Mouse (Mus musculus) c-Kit-positive CD71-positive TER-119-positive erythroid progenitor cells, embryonic 14.5 days (primary cell): ENCODE data around the gene Alg13.

ENCODE experiments used
- DNase-seq: peaks from one replicate; pipeline ENCODE4 v3.0.0-alpha.2; 2013; ENCODE audit warnings: low spot score

Alg13 gene

GRCm38 (mm10) chrX:144317548-144318163 lies at the start of gene Alg13:
TSS of gene Alg13 (plus strand) at chrX:144317804.
- DNase-seq: peak; percentile 53

- DNase-seq: no peak
Measured at GRCm38 (mm10) chrX:144268606-144269005, 49.0 kb upstream of the Alg13 start.

GRCm38 (mm10) chrX:144301476-144301875 lies 16.1 kb upstream of the Alg13 start:
- DNase-seq: no peak

DNA sequence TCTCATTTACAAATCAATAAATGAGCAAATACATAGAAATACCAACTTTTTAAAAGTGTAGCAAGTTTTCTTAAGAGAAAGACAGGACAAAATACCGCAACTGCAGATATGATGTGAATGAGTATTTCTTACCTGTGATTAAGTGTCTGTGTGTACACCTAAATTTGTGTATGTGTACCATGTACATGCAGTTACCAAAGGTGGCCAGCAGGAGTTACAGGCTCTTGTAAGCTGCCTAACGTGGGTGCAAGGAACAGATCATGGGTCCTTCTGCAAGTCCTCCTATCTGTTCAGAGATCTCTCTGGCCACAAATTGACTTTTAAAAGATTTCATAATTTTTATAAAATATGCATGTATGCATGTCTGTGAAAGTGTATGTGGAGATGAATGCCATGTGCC lies 11.9 kb upstream of the Alg13 start:
- DNase-seq: no peak

GRCm38 (mm10) chrX:144314041-144314440 lies 3.6 kb upstream of the Alg13 start:
- no peak for DNase-seq

GRCm38 (mm10) chrX:144315028-144315427 lies 2.6 kb upstream of the Alg13 start:
- DNase-seq: no peak

DNA sequence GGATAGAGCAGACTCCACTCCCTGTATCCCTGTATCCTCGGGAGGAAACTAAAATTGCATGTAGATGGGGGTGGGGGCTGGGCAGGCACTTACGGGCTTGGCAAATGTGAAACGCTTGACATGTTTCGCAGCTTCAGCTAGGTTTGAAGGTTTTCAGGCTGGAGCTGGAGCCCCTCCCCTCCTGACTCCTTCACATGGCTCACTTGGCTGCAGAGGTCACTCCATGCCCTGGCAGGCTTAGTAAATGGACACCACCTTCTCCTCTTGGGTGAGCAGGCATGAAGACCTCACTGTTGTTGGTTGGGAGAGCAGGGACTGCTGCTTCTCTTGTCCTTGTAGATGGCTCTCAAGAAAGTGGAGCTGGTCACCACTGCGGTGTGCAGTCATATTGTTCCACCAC lies 1.6 kb upstream of the Alg13 start:
- DNase-seq: no peak

DNA sequence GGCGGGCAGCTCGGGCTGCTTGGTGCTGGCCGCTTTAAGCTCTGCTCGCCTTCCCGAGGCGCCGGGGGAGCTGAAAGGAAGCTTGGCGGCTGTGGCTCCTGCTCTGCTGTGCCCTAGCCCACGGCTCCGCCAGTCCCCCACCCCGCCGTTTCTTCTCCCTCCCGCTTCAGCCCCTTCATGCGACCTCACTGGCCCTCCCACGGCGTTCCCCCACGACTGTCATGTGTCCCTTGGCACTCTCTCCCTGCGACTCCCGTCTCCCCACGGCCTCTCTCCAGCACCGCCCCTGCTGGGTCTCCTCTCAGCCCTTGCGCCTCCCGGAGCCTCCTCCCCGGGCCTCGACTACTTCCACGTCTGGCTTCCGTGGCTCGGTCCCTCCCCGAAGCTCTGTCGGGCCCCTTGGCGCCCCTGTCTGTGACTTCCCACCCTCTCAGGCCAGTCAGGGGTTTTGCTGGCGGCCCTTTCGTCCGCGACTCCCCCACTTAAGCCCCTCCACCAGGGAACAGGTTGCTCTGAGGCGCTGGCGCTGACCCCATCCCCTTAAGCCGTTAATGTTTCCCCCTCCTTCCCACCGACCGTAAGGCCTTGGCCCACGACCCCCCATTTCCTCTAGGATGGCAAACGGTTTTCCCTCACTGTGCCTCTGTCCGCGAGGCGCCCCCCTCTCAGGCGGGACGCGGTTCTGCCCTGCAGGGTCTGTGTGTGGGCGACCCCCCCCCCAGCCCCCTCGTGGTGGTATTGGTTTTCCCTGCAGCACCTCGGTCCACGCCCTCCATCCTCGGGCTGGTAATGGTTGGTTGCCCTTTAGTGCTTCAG lies 768 bp downstream of the Alg13 start:
- peak; percentile 16 for DNase-seq

DNA sequence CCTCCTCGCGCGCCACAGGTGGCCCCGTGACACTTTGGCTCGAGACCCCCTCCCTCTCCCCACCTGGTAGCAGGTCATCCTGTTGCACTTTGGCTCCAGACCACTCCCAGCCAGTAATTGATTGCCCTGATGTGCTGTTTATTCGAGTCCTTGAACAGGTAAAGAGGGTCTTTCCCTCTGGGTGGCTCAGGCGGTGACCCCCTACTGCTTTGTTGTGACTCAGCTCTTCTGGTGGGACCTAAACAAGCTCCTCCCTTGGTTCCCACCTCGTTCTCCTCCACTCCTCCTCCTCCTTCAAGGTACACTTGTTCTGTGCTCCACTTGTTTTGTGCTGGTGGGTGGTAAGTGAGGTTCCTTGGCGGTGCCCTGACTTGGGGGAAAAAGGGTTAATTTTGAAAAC lies 1.8 kb downstream of the Alg13 start:
- no peak for DNase-seq

DNA sequence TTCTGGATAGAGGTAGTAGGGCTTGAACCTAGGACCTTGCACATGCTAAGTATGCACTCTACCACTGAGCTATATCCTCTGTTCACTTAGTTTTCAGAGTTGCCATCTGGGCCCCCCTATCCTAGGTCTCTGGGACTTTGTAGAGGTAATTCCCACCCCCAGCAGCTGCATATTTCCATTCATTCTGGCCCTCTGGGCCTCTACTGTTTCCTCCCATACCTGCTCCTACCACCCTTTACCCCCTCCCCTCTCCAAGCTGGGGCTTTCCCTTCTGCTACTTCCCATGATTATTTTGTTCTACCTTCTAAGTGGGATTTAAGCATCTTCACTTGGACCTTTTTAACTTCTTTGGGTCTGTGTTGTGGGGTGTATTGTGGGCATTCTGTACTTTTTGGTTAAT lies 7.8 kb downstream of the Alg13 start:
- no peak for DNase-seq

- DNase-seq: no peak
Measured at GRCm38 (mm10) chrX:144335332-144336015, 17.9 kb downstream of the Alg13 start.

GRCm38 (mm10) chrX:144337938-144338337 lies 20.3 kb downstream of the Alg13 start:
- no peak for DNase-seq

DNA sequence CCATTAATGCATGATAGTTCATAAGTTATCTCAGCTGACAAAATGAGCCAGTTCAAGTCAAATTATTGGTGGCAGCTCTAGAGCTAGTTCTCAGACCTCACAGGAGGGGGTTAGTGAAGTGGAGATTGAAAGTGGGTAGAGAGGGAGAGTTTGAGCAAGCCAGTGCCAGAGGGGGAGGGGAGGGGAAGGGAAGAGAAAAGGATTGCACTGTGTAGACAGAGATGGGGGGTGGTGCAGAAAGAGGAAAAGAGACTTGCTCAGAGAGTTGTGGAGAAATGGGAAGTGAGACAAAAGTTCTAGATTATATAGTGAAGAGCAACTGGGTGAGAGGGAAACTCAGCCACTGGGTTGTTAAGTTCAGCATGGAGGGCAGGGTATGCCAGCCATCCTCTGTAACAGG lies 20.8 kb downstream of the Alg13 start:
- no peak for DNase-seq

- DNase-seq: no peak
Measured at GRCm38 (mm10) chrX:144374196-144374595, 56.6 kb downstream of the Alg13 start.

DNA sequence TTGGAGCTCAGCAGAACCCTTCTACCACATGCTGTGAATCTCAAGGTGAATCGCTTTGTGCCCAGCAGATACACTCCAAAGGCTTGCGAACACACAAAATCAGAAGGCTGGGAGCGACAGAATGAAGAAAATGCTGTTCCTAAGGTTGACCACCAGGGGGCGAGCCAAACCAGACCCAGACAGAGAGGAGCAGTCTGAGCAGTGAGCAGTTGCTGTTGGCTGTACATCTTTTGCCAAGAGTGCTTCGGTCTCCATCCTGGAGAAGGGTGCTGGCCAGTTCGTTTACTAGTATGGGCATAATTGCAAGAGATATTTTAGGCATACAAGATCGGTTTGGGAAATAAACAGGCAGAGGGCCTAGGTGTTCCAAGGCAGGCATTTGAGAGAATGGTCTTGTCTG lies 85.9 kb downstream of the Alg13 start:
- DNase-seq: peak; percentile 7

- DNase-seq: no peak
Measured at GRCm38 (mm10) chrX:144408036-144408435, 90.4 kb downstream of the Alg13 start.

- no peak for DNase-seq
Measured at GRCm38 (mm10) chrX:144420259-144420658, 102.7 kb downstream of the Alg13 start.

DNA sequence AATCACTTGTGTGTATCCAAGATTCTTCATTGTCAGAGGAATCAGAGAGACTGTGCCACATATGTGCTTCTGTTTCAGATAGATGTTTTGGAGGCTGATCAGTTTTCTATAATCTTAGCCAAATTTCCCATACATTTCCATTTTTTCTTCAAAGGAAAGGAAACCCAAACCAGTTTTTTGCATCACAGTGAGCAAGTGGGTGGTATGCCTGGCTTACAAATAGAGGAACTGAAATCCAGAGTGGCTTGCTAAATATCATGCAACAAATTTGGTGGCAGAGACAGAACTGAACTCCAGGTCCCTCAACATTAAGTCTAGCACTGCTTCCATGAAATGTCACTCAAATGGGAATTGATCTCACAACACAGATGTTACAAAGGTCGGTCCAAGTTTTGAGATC lies 103.5 kb downstream of the Alg13 start:
- no peak for DNase-seq

DNA sequence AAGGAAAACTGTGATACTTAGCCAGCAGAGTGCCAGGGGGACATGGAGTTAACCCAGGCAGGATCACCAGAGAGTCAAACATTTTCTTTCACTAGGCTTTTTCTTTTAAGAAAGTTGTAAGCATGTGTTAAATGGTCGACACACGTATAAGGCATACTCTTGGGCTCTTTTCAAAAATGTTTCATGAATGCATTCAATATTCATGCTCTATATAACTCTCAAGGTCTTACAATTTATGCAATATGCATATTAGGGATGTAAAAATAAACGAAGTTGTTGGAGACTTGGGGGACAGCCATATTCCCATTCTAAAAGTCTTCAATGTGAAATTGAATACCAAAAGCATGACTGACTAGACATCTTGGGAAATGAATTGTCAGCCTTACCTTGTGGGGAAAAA lies 106.2 kb downstream of the Alg13 start:
- no peak for DNase-seq
